Mouse (Mus musculus): ENCODE results near the gene Mrs2. TPM values are rescaled to one million over a fixed set of nuclear protein-coding genes. Genes with fewer than 3 reads are reported as not detected.

The Mrs2 gene
- polyA plus RNA-seq, 1 experiment = 19.5 TPM

DNA sequence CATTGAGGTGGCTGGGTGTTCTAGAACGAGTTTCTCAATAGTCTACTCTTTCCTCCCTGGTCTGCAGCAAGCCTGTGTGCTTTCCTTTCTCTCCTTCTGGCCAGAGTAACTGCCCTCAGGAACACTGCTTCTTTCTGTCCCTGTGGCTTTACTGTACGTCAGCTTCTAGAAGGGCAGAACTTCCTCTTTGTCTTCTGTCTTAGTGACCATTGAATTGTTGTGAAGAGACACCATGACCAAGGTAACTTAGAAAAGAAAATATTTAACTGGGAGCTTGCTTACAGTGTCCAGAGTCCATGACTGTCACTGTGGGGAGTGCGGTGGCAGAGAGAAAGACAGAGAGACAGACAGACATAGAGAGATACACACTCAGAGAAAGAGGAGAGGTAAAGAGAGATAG is 60.1 kb downstream of the Mrs2 start:
- TF ChIP-seq CTCF (IDR thresholded peaks at IDR 0.05; ENCODE audit: insufficient read depth, low read length) = no peak
- Histone ChIP-seq H3K4me1 (ENCODE audit: control insufficient read depth, insufficient read depth, low read length) (no peaks in the 10 kb centered on the region), H3K4me3 (replicated peaks; ENCODE audit: extremely low read depth, low read depth, low read length) (no peak overlapping the region)
- 64% methylated on average over 3 of the region's 3 CpGs for WGBS
- no peak for DNase-seq

DNA sequence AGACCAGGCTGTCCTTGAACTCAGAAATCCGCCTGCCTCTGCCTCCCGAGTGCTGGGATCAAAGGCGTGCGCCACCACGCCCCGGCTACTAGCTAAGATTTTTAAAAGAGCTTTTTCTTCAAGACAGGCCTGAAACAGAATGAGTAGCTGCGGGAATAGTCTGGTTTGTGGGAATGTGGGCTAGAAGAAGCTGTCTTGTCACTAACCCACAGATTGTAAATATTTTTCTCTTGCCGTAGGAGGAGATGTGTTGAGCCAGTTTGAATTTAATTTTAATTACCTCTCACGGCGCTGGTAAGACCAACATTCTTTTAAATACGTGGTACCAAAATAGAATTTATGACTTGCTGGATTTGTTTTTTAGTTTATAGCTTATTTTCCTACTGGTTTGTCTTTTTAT is 61.5 kb downstream of the Mrs2 start:
- DNase-seq = no peak
- Histone ChIP-seq H3K4me3 (replicated peaks; ENCODE audit: extremely low read depth, low read depth, low read length) (no peak overlapping the region), H3K4me1 (ENCODE audit: control insufficient read depth, insufficient read depth, low read length) (no peaks in the 10 kb centered on the region)
- TF ChIP-seq POLR2A (IDR thresholded peaks at IDR 0.05; ENCODE audit: borderline replicate concordance, extremely low read depth, low read depth, low read length) = no peak
- TF ChIP-seq CTCF (IDR thresholded peaks at IDR 0.05; ENCODE audit: insufficient read depth, low read length) = no peak
- 90% methylated on average over 11 of the region's 11 CpGs for WGBS

DNA sequence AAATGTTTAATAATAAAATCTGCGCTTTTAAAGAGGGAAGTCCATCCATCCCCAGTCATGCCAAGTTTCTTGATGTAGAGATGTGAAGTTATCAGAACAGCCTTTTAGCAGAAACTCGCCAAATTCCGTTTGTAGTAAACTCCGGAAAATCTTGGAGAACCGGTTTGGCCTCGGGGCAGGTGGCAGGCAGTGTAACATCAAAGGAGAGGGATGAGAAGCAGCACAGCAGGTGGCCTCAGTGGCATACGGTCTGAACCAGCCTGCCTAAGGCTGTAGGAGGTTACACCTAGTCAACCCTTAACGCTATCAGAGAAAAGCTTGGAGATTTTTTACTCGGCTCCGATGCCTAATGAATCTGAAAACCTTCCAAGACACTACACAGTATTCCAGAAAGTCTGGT is 64.7 kb downstream of the Mrs2 start:
- DNase-seq = no peak
- no peaks in the 10 kb centered on the region for H3K4me1 ChIP-seq (ENCODE audit: control insufficient read depth, insufficient read depth, low read length)
- no peak overlapping the region for H3K4me3 ChIP-seq (replicated peaks; ENCODE audit: extremely low read depth, low read depth, low read length)
- 26% methylated on average over 10 of the region's 10 CpGs for WGBS
- no peak for TF ChIP-seq CTCF (IDR thresholded peaks at IDR 0.05; ENCODE audit: insufficient read depth, low read length)

DNA sequence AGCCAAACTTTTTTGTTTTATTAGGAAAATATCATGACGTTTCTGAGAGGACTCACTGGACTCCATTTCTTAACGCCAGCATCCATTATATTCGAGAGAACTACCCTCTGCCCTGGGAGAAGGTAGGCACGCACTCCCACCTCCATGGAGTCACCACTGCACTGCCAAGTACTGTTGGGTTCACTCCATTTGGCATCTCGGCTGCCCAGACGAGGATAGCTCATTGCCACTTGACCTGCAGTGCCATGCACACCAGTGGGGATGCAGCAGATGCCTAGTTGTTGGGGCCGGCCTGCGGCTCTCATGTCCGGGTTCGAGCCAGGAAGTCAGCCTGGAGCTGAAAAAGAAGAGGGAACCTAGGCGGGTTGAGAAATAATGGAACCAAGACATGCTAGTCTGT is 65.1 kb downstream of the Mrs2 start:
- Histone ChIP-seq H3K4me1 (ENCODE audit: control insufficient read depth, insufficient read depth, low read length) (no peaks in the 10 kb centered on the region), H3K4me3 (replicated peaks; ENCODE audit: extremely low read depth, low read depth, low read length) (no peak overlapping the region)
- WGBS = 41% methylated on average over 11 of the region's 11 CpGs
- no peak for TF ChIP-seq POLR2A (IDR thresholded peaks at IDR 0.05; ENCODE audit: borderline replicate concordance, extremely low read depth, low read depth, low read length)
- TF ChIP-seq CTCF (IDR thresholded peaks at IDR 0.05; ENCODE audit: insufficient read depth, low read length) = no peak
- no peak for DNase-seq

DNA sequence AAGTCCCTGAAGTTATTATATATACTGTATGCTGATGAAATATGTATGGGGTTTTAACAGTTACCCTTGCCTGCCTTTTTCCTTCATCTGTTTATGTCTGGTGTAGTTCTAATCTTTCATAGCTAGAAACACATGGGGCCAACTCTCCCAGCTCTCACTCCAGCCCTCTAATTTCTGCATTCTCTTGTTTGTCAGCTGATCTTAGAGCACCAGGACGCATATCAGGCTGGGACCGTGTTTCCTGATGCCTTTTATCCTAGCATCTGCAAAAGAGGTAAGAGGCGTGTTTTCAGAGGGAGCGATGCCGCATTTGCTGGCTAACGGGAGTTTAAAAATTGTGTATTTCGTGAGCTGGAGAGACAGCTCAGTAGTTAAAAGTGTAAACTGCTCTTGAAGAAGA is 67.5 kb downstream of the Mrs2 start:
- TF ChIP-seq POLR2A (IDR thresholded peaks at IDR 0.05; ENCODE audit: borderline replicate concordance, extremely low read depth, low read depth, low read length) = no peak
- no peak for TF ChIP-seq CTCF (IDR thresholded peaks at IDR 0.05; ENCODE audit: insufficient read depth, low read length)
- WGBS = 74% methylated on average over 7 of the region's 7 CpGs
- Histone ChIP-seq H3K4me3 (replicated peaks; ENCODE audit: extremely low read depth, low read depth, low read length) (no peak overlapping the region), H3K4me1 (ENCODE audit: control insufficient read depth, insufficient read depth, low read length) (no peaks in the 10 kb centered on the region)
- no peak for DNase-seq

DNA sequence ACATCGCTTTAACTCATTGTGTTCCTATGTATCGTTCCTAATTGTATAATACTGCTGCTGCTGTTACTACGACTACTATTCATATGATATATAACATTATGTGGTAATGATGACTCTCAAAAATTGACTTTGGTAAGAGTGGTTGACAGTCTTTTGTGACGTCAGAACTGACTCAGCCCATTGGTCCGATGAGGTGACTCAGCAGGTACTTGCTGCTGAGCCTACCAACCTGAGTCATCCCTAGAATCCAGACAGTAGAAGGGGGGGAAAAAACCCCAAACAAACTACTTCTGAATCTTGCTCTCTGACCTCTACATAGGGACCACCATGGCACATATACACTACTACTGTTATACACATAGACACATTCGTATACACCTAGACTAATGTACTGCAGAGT is 71.3 kb downstream of the Mrs2 start:
- H3K4me3 ChIP-seq (replicated peaks; ENCODE audit: extremely low read depth, low read depth, low read length) = no peak overlapping the region
- WGBS = 86% methylated on average over 6 of the region's 6 CpGs
- H3K4me1 ChIP-seq (ENCODE audit: control insufficient read depth, insufficient read depth, low read length) = no peaks in the 10 kb centered on the region
- DNase-seq = no peak
- TF ChIP-seq POLR2A (IDR thresholded peaks at IDR 0.05; ENCODE audit: borderline replicate concordance, extremely low read depth, low read depth, low read length) (no peak), CTCF (IDR thresholded peaks at IDR 0.05; ENCODE audit: insufficient read depth, low read length) (no peak)

DNA sequence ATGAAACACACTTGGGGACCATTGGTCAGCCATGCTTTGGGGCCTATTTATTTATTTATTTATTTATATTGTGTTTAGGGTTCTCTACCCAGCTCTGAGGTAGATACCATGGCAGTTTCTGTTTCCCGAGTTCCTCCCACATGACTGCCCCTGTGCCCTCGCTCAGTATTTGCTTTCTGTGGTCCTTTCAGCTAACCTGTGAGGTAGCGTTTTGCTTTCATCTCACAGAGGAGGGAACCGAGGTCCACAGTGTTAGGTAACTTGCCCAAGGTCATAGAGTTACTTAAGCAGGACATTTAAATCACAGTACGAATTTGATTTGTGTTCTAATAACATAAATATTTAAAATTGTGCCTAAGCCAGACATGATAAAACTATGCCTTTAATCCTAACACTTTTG is 73.0 kb downstream of the Mrs2 start:
- Histone ChIP-seq H3K4me1 (ENCODE audit: control insufficient read depth, insufficient read depth, low read length) (no peaks in the 10 kb centered on the region), H3K4me3 (replicated peaks; ENCODE audit: extremely low read depth, low read depth, low read length) (no peak overlapping the region)
- TF ChIP-seq CTCF (IDR thresholded peaks at IDR 0.05; ENCODE audit: insufficient read depth, low read length) = no peak
- TF ChIP-seq POLR2A (IDR thresholded peaks at IDR 0.05; ENCODE audit: borderline replicate concordance, extremely low read depth, low read depth, low read length) = no peak
- no peak for DNase-seq
- 74% methylated on average over 5 of the region's 5 CpGs for WGBS

DNA sequence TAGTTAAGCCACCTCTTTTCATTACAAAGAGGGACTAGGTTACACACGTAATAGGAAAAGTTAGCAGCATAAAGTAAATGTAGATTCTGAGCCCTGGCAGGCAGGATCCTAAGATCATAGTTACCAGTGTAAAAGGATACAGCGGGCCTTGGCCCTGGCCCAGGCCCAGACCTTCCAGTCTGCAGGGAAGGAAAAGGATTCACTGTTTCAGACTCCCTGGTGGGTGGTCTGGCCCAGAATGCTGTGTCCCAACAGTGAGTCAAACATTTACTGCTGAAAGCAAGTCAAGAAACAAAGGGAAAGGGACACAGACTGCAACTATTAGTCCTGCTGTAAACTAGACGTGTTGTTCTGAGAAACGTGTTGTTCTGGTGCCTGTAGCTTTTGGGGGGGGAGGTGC is 74.6 kb downstream of the Mrs2 start:
- TF ChIP-seq CTCF (IDR thresholded peaks at IDR 0.05; ENCODE audit: insufficient read depth, low read length) (no peak), POLR2A (IDR thresholded peaks at IDR 0.05; ENCODE audit: borderline replicate concordance, extremely low read depth, low read depth, low read length) (no peak)
- H3K4me1 ChIP-seq (ENCODE audit: control insufficient read depth, insufficient read depth, low read length) = no peaks in the 10 kb centered on the region
- no peak for DNase-seq
- WGBS = 44% methylated on average over 4 of the region's 4 CpGs
- H3K4me3 ChIP-seq (replicated peaks; ENCODE audit: extremely low read depth, low read depth, low read length) = no peak overlapping the region

DNA sequence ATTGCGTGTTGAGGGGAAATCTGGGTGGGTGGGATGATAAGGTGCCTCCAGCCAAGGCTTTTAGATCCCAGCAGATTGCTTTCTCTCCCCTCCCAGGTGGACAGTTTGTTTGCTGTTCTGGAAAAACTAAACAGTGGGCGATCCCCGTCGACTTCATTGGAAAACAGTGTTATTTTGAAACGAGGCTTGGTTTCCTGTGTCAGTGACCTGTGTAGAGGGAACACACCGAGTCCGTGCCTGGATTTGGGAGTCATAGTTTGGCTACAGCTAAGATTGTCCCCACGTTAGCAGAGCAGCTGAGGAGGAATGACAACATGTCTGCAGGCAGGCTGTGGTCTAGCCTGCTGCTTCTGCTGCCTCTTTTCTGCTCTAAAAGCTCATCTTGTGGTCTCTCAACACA is 76.9 kb downstream of the Mrs2 start:
- H3K4me1 ChIP-seq (ENCODE audit: control insufficient read depth, insufficient read depth, low read length) = peaks cover 3% of the 10 kb centered on the region; the same call in 1 of the 2 replicates
- no peak overlapping the region for H3K4me3 ChIP-seq (replicated peaks; ENCODE audit: extremely low read depth, low read depth, low read length)
- DNase-seq = no peak
- no peak for TF ChIP-seq POLR2A (IDR thresholded peaks at IDR 0.05; ENCODE audit: borderline replicate concordance, extremely low read depth, low read depth, low read length)
- TF ChIP-seq CTCF (IDR thresholded peaks at IDR 0.05; ENCODE audit: insufficient read depth, low read length) = no peak
- 34% methylated on average over 8 of the region's 8 CpGs for WGBS

DNA sequence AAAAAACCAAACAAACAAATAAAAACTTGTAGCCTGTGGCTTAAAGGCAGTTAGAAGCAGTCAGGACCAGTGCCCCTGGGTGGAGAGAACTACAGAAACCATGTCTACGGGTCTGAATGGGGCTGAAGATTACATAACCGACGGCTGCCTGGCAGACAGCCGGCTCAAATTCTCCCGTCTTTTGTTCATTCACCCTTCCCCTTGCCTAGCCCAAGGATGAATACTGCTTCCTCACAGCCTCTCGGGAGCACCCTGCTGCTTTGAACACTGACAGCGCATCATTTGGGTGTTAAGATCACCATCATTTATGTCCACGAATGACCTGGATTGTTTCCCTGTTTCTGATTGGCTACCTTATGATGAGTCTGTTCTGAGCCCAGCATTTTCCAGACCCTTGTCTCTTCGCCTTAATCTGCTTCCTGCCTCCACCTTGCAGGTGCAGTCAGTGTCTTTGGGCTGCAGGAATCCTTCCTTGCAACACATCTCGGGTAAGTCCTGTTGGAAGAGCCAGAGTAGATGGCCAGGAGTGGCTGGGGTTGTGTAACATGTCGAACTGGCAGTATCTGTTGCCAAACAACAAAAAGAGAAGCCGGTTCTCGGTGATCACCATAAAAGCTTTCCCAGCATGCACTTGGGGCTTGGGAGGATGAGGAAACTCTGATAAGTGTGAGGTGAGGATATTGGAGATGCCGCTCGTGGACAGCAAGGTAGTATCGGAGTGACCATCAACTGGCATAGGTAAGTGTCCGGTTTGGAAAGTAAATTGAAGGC is 77.5 kb downstream of the Mrs2 start, which contains the start of gene Gpld1:
TSS of gene Gpld1 (plus strand) at position 641 of the 771 bp plus-strand sequence.
- peaks cover 7% of the 10 kb centered on the region for H3K4me1 ChIP-seq (ENCODE audit: control insufficient read depth, insufficient read depth, low read length)
- TF ChIP-seq CTCF (IDR thresholded peaks at IDR 0.05; ENCODE audit: insufficient read depth, low read length) (no peak), POLR2A (IDR thresholded peaks at IDR 0.05; ENCODE audit: borderline replicate concordance, extremely low read depth, low read depth, low read length) (no peak)
- H3K4me3 ChIP-seq (replicated peaks; ENCODE audit: extremely low read depth, low read depth, low read length) = no peak within 1 kb of the TSS
- 54% methylated on average over 17 of the region's 17 CpGs for WGBS
- no peak for DNase-seq
